Mouse (Mus musculus) ES-E14 (cell line): ENCODE data around the gene Mrps34.

Experiments
- CHD2 ChIP-seq: IDR thresholded peaks from 2 replicates; pipeline ENCODE4 v1.6.1; 2014; ENCODE audit warnings: mild to moderate bottlenecking, low read depth, low read length, inconsistent platforms
- MAFK ChIP-seq: IDR thresholded peaks from 2 replicates; pipeline ENCODE4 v1.6.1; 2014; ENCODE audit warnings: mild to moderate bottlenecking, low read depth, low read length, inconsistent platforms; ENCODE audit not compliant: insufficient read depth

GRCm38 (mm10) chr17:24894061-24894994 is 588 bp upstream of the Mrps34 start:
- no peak for TF ChIP-seq MAFK
- no peak for TF ChIP-seq CHD2
